Mouse (Mus musculus) Muller cell, postnatal 12 days (primary cell): ENCODE results near the gene Wipf1.

Source experiments
- DNase-seq: peaks from one replicate; pipeline ENCODE4 v3.0.0-alpha.2; 2015; ENCODE audit errors: inconsistent ontology term

Wipf1 gene

GRCm38 (mm10) chr2:73545556-73545955 lies 16.0 kb upstream of the Wipf1 start:
- DNase-seq, result no peak

DNA sequence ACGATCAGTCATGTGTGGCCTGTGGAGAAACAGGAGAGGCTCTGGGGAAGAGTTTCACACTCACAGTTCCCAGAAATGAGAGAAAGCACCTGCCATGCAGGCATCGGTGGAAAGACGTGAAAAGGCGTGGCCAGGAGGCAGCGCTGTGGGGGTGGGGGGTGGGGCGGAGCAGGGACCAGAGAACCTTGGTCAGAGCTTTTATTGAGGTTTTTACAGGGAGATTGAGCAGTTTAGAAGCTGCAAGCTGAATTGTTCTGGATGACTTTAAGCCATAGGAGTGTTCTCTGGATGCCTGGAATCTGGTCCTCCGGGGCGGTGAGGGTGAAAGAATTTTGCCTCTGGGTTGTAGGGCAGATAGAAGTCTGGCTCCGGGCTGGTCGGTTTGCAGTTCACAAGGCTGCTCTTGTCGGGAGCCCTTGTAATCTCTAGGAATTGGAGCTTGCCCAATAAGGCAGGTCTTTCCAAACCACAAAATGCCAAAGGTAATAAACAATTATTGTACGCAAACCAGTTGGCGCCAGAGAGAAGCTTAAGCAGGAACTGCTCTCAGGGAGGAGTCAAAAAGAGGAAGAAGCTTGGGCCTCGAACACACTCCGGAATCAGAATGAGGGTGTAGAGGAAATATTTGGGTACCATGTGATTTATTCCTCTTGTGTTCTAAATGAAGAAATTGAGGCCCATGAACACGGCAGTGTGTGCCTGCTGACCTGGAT lies 11.1 kb upstream of the Wipf1 start:
- peak; percentile 69 for DNase-seq

- DNase-seq, result no peak
These were observed 10.2 kb upstream of the Wipf1 start for GRCm38 (mm10) chr2:73539697-73540096.

- no peak for DNase-seq
These were observed 9.6 kb upstream of the Wipf1 start for GRCm38 (mm10) chr2:73539141-73539540.

- DNase-seq, result no peak
These were observed 9.1 kb upstream of the Wipf1 start for GRCm38 (mm10) chr2:73538590-73538989.

DNA sequence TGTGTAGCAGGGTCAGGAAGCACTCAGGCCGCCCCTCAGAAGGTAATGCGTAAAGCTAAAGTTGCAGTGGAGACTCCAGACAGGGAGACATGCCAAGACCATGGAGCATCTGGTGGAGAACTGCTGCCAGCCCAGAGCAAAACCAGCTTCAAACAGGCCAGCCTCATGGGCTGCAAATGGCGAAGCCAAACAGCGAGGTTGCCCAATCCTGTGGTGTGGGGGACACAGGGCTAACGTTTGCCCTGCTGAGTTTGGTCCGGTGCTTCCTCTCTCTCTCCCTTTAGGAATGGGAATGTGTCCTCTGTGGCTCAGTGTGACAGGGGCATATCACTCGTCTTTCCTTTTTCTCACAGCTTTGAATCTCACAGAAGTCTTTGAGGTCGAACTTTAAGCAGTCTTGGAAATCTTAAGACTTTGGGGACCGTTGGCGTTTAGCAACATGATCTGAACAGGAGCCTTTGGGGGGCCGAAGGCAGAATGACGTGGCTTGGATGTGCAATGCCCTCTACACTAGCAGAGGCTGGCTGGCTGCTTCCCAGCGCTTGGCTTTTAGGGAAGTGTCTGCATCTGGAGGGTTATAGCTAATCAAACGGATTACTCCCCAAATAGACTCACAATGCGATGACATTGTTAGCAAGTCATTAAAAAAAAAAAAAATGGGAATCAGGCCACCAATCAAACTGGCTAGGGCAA lies 6.7 kb upstream of the Wipf1 start:
- no peak for DNase-seq

- peak; percentile 36 for DNase-seq
These were observed 5.2 kb upstream of the Wipf1 start for GRCm38 (mm10) chr2:73534720-73535119.

GRCm38 (mm10) chr2:73530487-73530886 lies 953 bp upstream of the Wipf1 start:
- DNase-seq, result no peak

DNA sequence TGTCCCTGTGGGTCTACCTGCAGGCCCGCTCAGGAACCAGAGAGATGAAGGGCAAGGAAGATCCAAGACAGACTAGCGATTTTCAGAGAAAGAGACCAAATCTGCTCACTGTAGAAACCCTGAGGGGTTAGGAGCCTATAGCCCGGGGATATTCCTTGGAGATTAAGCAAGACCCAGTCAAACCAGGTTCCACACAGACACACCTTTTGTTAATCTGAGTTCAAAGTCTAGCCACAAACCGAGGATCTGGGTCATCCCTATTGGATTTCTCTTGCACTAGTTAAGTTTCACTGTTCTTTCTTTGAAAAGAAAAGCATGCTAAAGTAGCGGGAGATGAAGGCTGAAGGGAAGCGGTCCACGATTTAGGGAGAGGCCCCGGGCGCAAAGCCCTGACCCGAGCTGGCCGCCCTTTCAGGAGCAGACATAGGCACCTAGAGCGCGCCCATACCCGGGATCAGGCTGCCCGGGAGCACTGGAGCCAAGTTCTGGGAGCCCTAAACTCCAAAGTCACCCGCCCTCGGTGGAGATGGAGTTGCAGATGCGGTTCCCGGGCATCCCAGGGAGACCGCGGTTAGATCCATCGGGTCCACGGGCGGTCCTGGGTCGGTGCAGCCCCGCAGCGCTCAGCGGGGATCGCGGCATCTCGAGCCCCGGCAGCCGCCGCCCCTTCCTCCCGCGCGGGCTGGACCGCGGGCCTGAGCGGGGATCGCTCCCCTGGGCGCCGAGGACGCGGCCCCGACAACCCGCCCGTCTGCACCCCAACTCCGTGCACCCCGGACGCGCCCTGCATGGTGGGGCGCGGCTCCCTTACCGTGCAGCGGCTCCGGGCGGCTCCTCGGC lies 798 bp downstream of the Wipf1 start:
- no peak for DNase-seq

- no peak for DNase-seq
These were observed 1.6 kb downstream of the Wipf1 start for GRCm38 (mm10) chr2:73527956-73528355.

DNA sequence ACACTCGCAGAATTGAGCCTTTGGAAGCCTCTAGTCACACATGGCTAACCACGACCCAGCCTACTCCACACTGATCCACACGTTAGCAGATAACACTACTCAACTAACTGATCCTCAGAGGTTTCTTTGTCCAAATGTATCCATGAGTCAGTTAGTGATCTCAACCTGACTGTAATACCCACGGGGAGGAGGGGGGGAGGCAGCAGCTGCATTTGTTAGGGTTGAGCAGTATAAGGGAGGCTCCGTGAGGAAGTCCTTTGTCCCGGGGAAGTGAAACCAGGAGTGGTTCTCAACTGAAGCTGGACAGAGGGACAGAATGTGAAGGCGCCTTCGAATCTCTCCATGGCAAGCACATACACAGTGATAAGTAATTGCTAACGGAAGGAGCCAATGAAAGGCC lies 2.8 kb downstream of the Wipf1 start:
- peak; percentile 82 for DNase-seq

DNA sequence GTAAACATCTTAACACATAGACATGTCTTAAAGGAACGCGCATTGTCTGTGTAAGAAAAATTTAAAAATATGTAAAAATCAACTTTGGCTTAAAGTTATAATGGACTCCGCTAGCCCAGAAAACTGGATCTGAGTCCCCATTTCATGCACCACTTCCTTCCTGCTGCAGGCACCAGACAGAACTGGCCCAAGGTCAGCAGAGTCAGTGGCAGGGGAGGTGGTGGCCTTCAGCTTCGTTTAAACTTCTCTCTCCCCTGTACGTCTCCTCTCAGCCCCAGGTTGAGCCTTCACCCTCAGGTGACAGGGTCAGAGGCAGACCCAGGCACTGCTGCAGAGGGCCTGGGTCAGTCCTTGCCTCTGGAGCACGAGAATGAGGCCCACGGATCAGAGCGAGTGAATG lies 6.6 kb downstream of the Wipf1 start:
- no peak for DNase-seq

DNA sequence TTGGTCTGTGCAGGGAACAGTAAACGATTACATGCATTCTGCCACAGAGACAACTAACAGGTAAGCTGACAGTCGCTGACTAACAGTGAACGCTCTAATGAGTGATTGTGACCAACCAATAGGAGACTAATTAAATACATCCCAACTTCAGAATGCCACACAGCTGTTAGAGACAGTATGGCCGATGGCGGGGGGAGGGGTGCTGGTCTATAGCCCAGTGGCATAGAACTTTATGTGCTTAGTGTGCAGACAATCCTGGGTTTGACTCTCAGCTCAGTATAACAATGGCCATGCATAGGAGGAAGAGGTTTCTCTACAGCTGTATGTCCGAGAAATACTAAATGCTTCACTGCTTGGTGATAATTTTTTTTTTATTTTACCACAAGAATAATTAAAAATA lies 7.2 kb downstream of the Wipf1 start:
- DNase-seq, result no peak

DNA sequence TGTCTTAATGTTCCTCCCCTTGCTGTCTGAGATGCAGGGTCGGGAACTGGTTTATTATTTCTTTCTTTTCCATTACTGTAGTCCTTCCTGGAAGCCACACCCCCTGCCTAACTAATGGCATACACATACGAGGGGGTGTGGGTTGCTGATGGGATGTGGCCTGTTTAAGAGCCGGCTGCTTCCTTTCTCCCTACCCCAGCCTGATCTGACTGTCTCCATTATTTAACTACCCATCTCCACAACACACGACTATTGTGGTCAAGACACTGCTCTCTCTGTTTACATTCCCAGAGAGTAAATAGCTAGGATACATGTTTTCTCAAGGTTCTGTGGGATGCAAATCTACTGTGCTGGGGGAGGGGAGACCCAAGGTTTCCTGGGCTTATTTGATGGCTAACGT lies 7.8 kb downstream of the Wipf1 start:
- DNase-seq, result no peak

- no peak for DNase-seq
These were observed 10.6 kb downstream of the Wipf1 start for GRCm38 (mm10) chr2:73518966-73519365.

GRCm38 (mm10) chr2:73518311-73518710 lies 11.2 kb downstream of the Wipf1 start:
- no peak for DNase-seq

GRCm38 (mm10) chr2:73514178-73514577 lies 15.4 kb downstream of the Wipf1 start:
- DNase-seq, result no peak

DNA sequence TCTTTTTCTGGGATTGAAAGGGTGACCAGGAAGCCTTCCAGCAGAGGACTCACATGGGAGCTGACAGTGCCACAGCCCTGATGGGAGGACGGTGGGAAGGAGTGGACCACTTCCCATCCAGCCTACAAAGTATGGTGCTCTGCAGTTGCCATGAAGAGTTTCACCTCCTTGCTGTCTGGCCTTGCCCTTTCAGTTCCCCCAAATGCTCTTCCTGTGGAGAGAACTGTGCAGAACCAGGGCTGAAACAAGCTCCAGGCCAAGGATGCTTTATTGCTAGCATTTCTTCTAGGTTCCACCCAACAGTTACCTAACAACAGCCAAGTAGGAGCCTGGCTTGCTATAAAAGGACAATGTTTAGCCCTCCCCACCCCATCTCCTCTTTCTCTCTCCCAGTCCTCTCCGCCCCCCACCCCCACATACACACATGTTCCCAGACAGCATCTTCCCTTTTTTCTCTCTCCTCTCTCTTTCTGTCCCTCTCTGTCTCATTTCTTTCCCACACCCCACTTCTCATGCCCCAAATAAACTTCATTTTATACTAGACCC lies 16.3 kb downstream of the Wipf1 start:
- DNase-seq, result no peak

DNA sequence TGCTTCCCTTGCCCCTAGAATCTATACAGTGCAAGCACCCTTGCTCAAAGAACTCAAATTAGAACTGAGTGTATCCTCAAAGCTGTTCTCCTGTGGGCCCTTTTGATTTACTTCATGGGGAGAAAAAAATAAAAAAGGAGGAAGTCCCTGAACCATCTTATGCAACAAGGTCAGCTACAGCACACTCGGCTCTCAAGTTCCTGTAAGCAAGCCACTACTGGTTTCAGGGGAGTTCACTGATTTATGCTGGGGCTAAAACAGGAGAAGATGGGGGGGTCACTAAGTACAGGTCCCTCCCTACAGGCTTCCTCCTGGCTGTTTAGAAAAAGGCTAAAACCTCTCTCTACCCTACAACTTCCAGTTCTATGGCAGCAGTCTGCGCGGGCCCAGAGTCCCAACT lies 17.5 kb downstream of the Wipf1 start:
- no peak for DNase-seq

- no peak for DNase-seq
These were observed 18.7 kb downstream of the Wipf1 start for GRCm38 (mm10) chr2:73510731-73511360.

DNA sequence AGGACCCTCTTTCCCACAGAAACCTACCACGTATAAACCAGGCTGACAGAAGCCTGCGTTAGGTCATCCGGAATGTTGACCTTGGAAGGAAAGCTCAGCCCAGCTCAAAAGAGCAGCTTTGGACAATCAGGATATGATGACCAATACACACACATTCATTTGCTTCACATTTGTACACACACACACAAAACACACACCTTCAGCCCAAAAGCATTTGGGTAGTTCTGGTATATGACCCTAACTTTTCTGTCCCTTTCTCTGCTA lies 19.6 kb downstream of the Wipf1 start:
- DNase-seq, result no peak
